Mouse (Mus musculus): ENCODE measurements around the gene Eif2ak1. TPM values are rescaled to one million over a fixed set of nuclear protein-coding genes. Genes with fewer than 3 reads are reported as not detected.

Gene Eif2ak1
- polyA plus RNA-seq, 1 experiment from 2014 or later = 45.2 TPM

DNA sequence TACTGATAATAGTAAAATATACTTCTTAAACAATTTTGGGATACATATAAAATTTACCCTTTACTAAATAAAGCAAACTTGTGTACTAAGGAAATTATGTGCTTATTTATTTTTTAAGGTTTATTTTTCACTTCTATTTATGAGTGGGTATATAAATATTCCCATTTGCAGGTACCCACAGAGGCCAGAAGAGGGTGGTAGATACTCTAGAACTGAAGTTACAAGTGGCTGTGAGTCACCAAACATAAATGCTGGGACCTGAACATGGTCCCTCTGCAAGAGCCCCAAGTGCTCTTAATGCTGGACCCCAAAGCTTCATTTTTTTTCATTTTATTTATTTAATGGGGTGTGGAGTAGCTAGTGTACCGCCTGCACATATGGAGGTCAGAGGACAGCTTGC lies 116.3 kb downstream of the Eif2ak1 start:
- H3K9me3 ChIP-seq (replicated peaks) = no peaks in the 10 kb centered on the region
- H3K27ac ChIP-seq (replicated peaks) = no peak overlapping the region
- DNase-seq (ENCODE audit: low spot score) = no peak
- peaks cover 11% of the 10 kb centered on the region for H3K4me1 ChIP-seq
- 94% methylated on average over 1 of the region's 1 CpGs for WGBS
- H3K27me3 ChIP-seq (ENCODE audit: low read depth, poor library complexity, severe bottlenecking) = no peaks in the 10 kb centered on the region
- peaks cover 36% of the 10 kb centered on the region for H3K36me3 ChIP-seq
- H3K4me3 ChIP-seq = no peak overlapping the region

DNA sequence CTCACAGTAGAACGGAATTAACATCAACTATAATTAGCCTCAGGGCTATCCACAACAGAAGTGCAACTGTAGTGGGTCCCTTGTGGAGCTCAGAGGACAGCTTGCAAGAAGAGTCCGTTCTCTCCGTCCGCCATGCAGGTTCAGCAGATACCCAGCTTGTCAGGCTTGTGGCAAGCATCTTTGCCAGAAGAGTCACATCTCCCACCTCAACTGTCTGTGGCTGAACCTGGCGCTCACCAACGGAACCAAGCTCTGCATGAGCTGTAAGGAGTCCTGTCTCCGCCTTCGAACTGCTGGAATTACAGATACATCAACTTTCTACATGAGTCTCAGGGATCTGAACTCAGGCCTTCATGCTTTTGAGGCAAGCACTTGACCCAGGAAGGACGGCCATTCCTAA lies 118.6 kb downstream of the Eif2ak1 start:
- peaks cover 4% of the 10 kb centered on the region; the same call in 1 of the 2 replicates for H3K9me3 ChIP-seq (replicated peaks)
- no peaks in the 10 kb centered on the region for H3K27me3 ChIP-seq (ENCODE audit: low read depth, poor library complexity, severe bottlenecking)
- 90% methylated on average over 9 of the region's 9 CpGs for WGBS
- peaks cover 11% of the 10 kb centered on the region for H3K4me1 ChIP-seq
- DNase-seq (ENCODE audit: low spot score) = no peak
- H3K27ac ChIP-seq (replicated peaks) = no peak overlapping the region
- peaks cover 13% of the 10 kb centered on the region for H3K36me3 ChIP-seq
- no peak overlapping the region for H3K4me3 ChIP-seq

DNA sequence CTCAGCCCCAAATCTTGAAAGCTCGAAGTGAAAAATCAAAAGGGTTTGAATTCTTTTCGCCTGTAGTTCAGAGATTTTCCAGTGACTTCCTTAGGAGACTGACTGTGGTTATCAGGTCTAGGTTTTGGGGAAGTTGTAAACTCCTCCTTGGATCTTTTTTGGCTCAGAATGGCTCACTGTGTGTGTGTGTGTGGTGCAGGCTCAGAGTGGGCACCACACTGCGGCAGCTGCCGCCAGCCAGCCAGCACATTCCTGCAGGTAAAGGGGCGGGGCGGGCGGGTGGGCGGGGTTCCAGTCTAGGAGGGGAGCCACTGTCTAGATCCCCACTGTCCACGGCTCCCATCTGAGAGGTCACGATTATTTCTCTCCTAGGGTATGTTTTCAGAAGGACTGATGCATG lies 124.0 kb downstream of the Eif2ak1 start:
- Histone ChIP-seq H3K4me3 (no peak overlapping the region), H3K4me1 (no peaks in the 10 kb centered on the region), H3K27me3 (ENCODE audit: low read depth, poor library complexity, severe bottlenecking) (no peaks in the 10 kb centered on the region), H3K36me3 (no peaks in the 10 kb centered on the region), H3K9me3 (replicated peaks) (peaks cover 4% of the 10 kb centered on the region; the same call in 1 of the 2 replicates), H3K27ac (replicated peaks) (no peak overlapping the region)
- DNase-seq (ENCODE audit: low spot score) = no peak
- WGBS = 26% methylated on average over 10 of the region's 10 CpGs

DNA sequence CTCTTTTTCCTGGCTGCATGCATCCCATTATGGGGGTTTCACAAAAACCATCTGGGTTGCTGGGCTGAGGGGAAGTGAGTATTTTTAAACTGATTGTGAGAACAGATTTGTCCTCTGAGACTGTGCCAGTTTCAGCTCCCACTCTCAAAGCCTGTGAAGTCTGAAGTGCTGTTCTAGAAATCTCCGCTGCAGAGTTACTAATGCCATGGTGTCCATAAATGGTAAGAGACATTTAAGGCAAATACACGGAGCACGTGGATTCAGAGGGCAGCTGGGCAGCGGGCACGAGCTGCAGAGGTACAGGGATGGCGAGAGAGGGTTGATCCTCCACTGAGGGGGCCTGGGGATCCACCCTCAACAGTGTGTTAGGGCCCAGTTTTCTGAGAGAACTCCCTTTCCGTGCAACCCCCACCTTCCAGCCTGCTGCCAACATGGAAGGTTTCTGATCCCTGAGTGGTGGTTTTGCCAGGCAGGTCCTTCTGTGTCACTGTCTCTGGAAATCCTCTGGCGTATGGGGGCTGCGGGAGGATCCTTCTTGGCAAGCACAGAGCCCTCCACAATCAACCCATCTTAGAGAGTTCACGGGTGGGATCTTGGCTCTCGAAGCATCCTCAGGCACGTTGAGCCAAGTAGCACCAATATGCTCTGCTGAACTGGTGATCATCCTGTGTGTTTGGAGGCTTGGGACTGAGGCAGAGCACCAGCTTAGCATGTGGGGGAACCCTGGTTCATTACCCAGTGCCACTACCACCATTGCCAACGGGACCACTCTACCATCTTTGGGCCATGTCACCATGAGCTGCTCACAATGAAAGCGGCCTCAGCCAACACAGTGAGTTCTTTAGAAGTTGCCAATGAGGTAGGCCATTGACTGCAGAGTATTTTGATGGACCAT lies 125.9 kb downstream of the Eif2ak1 start:
- WGBS = 91% methylated on average over 14 of the region's 14 CpGs
- peaks cover 4% of the 10 kb centered on the region; the same call in 1 of the 2 replicates for H3K9me3 ChIP-seq (replicated peaks)

DNA sequence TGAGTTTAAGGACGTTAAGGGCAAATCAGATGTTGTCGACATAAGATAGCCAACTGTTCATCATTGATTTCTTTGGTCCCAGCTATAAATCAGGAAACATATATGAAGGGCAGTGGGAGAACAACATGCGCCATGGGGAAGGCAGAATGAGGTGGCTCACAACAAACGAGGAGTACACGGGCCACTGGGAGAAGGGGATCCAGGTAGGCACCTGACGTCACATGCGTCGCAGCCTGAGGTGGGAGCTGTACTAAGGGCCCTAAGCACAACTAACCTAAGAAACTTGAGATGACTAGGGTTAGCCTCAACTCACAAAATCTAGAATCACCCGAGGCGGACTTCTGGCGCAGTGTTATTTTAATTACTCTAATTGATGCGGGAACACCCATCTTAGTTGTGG lies 130.8 kb downstream of the Eif2ak1 start:
- H3K27me3 ChIP-seq (ENCODE audit: low read depth, poor library complexity, severe bottlenecking) = no peaks in the 10 kb centered on the region
- no peaks in the 10 kb centered on the region for H3K4me1 ChIP-seq
- WGBS = 89% methylated on average over 12 of the region's 12 CpGs
- DNase-seq (ENCODE audit: low spot score) = no peak
- no peaks in the 10 kb centered on the region for H3K36me3 ChIP-seq
- no peak overlapping the region for H3K4me3 ChIP-seq
- H3K27ac ChIP-seq (replicated peaks) = no peak overlapping the region
- no peaks in the 10 kb centered on the region for H3K9me3 ChIP-seq (replicated peaks)

More for the DNA sequence above, 125.9 kb downstream of the Eif2ak1 start:
- Histone ChIP-seq H3K27ac (replicated peaks) (no peak overlapping the region), H3K4me3 (no peak overlapping the region), H3K36me3 (no peaks in the 10 kb centered on the region), H3K27me3 (ENCODE audit: low read depth, poor library complexity, severe bottlenecking) (no peaks in the 10 kb centered on the region), H3K4me1 (no peaks in the 10 kb centered on the region)
- DNase-seq (ENCODE audit: low spot score) = no peak

DNA sequence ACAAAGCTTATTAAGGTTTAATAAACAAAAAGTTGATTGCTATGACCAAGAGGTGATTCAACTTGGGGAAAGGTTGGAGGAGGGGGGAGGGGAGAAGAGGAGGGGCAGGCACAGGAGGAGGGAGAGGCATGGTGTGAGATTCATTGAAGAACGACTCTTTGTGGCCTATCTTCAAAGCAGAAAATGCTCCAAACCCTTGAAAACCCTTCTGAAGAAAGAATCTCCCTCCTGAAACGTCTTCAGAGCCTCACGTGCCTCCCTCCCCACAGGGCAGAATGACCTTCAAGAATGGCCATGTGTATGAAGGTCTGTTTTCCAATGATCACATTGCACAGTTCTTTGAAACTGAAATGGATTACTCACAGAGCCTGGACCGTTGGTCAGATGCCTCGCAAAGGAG lies 132.4 kb downstream of the Eif2ak1 start:
- 54% methylated on average over 5 of the region's 5 CpGs for WGBS
- no peaks in the 10 kb centered on the region for H3K36me3 ChIP-seq

More for the DNA sequence above, 132.4 kb downstream of the Eif2ak1 start:
- H3K9me3 ChIP-seq (replicated peaks) = no peaks in the 10 kb centered on the region
- H3K27ac ChIP-seq (replicated peaks) = no peak overlapping the region
- H3K4me3 ChIP-seq = no peak overlapping the region
- H3K4me1 ChIP-seq = no peaks in the 10 kb centered on the region
- no peak for DNase-seq (ENCODE audit: low spot score)
- H3K27me3 ChIP-seq (ENCODE audit: low read depth, poor library complexity, severe bottlenecking) = no peaks in the 10 kb centered on the region

Other genes with a start within 250 kb of the Eif2ak1 start
- gene Cyth3, start 195.3 kb upstream of the Eif2ak1 start, polyA plus RNA-seq (2016; fragmentation: Nextera tagmentation; extraction: Ambion mirVana) = 28.1 and 31.7 TPM in 2 replicates
- gene Usp42, start 85.5 kb upstream of the Eif2ak1 start, polyA plus RNA-seq (2016; fragmentation: Nextera tagmentation; extraction: Ambion mirVana) = 26.9 and 32.1 TPM in 2 replicates
- 0.22 and 0.38 TPM in 2 replicates for gene Ankrd61, start 79.9 kb downstream of the Eif2ak1 start, polyA plus RNA-seq (2016; fragmentation: Nextera tagmentation; extraction: Ambion mirVana)
- 125 and 142 TPM in 2 replicates for gene Aimp2, start 92.1 kb downstream of the Eif2ak1 start, polyA plus RNA-seq (2016; fragmentation: Nextera tagmentation; extraction: Ambion mirVana)
- 34.8 and 36.8 TPM in 2 replicates for gene Pms2, start 92.2 kb downstream of the Eif2ak1 start, polyA plus RNA-seq (2016; fragmentation: Nextera tagmentation; extraction: Ambion mirVana)
- 0.56 and 0.77 TPM in 2 replicates for gene Gm42421, start 110.4 kb downstream of the Eif2ak1 start, polyA plus RNA-seq (2016; fragmentation: Nextera tagmentation; extraction: Ambion mirVana)
- gene Rsph10b, start 115.2 kb downstream of the Eif2ak1 start, polyA plus RNA-seq (2016; fragmentation: Nextera tagmentation; extraction: Ambion mirVana) = 0.58 and 1.5 TPM in 2 replicates
- 105 TPM in 2 replicates for gene Ccz1, start 197.1 kb downstream of the Eif2ak1 start, polyA plus RNA-seq (2016; fragmentation: Nextera tagmentation; extraction: Ambion mirVana)
- not detected in 2 replicates for gene Ocm, start 208.9 kb downstream of the Eif2ak1 start, polyA plus RNA-seq (2016; fragmentation: Nextera tagmentation; extraction: Ambion mirVana)

Measured in midbrain, embryonic 10.5 days (tissue).